8 mouse cellular contexts compared by ENCODE assay signal in genomic region chr7:30183879-30184289, GRCm38 (mm10). TPM values are rescaled to one million over a fixed set of nuclear protein-coding genes. Genes with fewer than 3 reads are reported as not detected.
DNase-seq lines count a peak whose midpoint lies in the region; ATAC-seq and TF ChIP-seq lines count a peak whose summit lies in the region.

Gene Cox7a1, plus strand, starts transcription at chr7:30184144.

- ATAC-seq in erythroid progenitor cell, adult 5-6 weeks (replicated peaks; ENCODE audit: low FRiP score, poor library complexity, severe bottlenecking) = peak; percentile 86
- peak; percentile 76 for ATAC-seq in lung, embryonic 15.5 days (ENCODE audit: borderline replicate concordance, extremely low read depth, low FRiP score, low TSS enrichment)
- ATAC-seq in neutrophil, adult 5-6 weeks (ENCODE audit: extremely low read depth, insufficient number of reproducible peaks, low FRiP score, poor library complexity, severe bottlenecking) = peak; percentile 73

- no peak within 1 kb of the TSS for H3K9ac ChIP-seq in CH12.LX (ENCODE audit: insufficient read depth, low read depth)
- no peak within 1 kb of the TSS for H3K9ac ChIP-seq in lung, embryonic 15.5 days

- H3K4me3 ChIP-seq in CH12.LX (replicated peaks in 1 of 3; ENCODE audit: low read depth in 2 of 3, low read length in 2 of 3, poor library complexity in 1 of 3) = peak within 1 kb of the TSS in 2 of 3 experiments; percentile 21
- H3K4me3 ChIP-seq in lung, embryonic 15.5 days = peak within 1 kb of the TSS; percentile 22
- H3K4me3 ChIP-seq in thymus, adult 2 months (ENCODE audit: control insufficient read depth, insufficient read depth, low read length) = peak within 1 kb of the TSS; percentile 29

- TF ChIP-seq POLR2A in CH12.LX (IDR thresholded peaks at IDR 0.05; ENCODE audit: low read depth, low read length) = peak; percentile 48
- TF ChIP-seq POLR2A in thymus, adult 2 months (IDR thresholded peaks at IDR 0.05; ENCODE audit: control insufficient read depth, extremely low read depth, insufficient read depth, low read length, poor library complexity) = peak; percentile 31; the same call in 1 of the 2 replicates

- H3K36me3 ChIP-seq in CH12.LX (replicated peaks in 1 of 2; ENCODE audit: control insufficient read depth in 1 of 2, insufficient read depth in 1 of 2, low read length in 1 of 2) = peaks cover 35 to 49% of the 10 kb centered on the region in 2 experiments
- H3K36me3 ChIP-seq in lung, embryonic 15.5 days = peaks cover 30% of the 10 kb centered on the region
- peaks cover 16% of the 10 kb centered on the region for H3K36me3 ChIP-seq in thymus, adult 2 months (ENCODE audit: control insufficient read depth, insufficient read depth, low read length)

- no peaks in the 10 kb centered on the region for H3K79me2 ChIP-seq in CH12.LX (replicated peaks; ENCODE audit: control insufficient read depth, extremely low read depth, insufficient read depth, poor library complexity, severe bottlenecking)

- intact Hi-C loops in heart, postnatal 10 days (cut with DNase I) = loop anchor here (5.0 kb wide), 1 partner anchor 33 kb away; no protein-coding TSS in a partner anchor

- TF ChIP-seq RAD21 in CH12.LX (IDR thresholded peaks at IDR 0.05; ENCODE audit: low read depth, low read length) = no peak

- H3K9me3 ChIP-seq in CH12.LX (replicated peaks; ENCODE audit: low read length) = no peaks in the 10 kb centered on the region
- H3K9me3 ChIP-seq in lung, embryonic 15.5 days = no peaks in the 10 kb centered on the region

- 3% methylated on average over 11 of the region's 11 CpGs for WGBS in lung, embryonic 15.5 days
- WGBS in thymus, adult 2 months = 2% methylated on average over 11 of the region's 11 CpGs

- peak within 1 kb of the TSS; percentile 25 for H3K4me2 ChIP-seq in CH12.LX (ENCODE audit: insufficient read depth, low read depth, poor library complexity, severe bottlenecking)
- H3K4me2 ChIP-seq in lung, embryonic 15.5 days = peak within 1 kb of the TSS; percentile 58

- in situ Hi-C loops in CH12.LX (cut with MboI; ENCODE audit: low pct_ligation_motif_present, low pct_unique_long_range_greater_than_20kb, low sequenced_read_pairs) = loop anchor here (5.0 kb wide), 1 partner anchor 33 kb away; no protein-coding TSS in a partner anchor

- no peak for TF ChIP-seq EP300 in CH12.LX (IDR thresholded peaks at IDR 0.05; ENCODE audit: low read length)

- TF ChIP-seq CTCF in CH12.LX (conservative IDR thresholded peaks at IDR 0.05 in 1 of 2, IDR thresholded peaks at IDR 0.05 in 1 of 2; ENCODE audit: low read depth in 2 of 2, low read length in 2 of 2) = no peak
- TF ChIP-seq CTCF in thymus, adult 2 months (IDR thresholded peaks at IDR 0.05; ENCODE audit: borderline replicate concordance, control insufficient read depth, extremely low read depth, insufficient read depth, low read length, poor library complexity) = no peak

- peaks cover 0 to 15% of the 10 kb centered on the region in 2 experiments; a peak in 3 of 4 replicates for H3K4me1 ChIP-seq in CH12.LX (ENCODE audit: control insufficient read depth in 1 of 2, insufficient read depth in 2 of 2)
- H3K4me1 ChIP-seq in lung, embryonic 15.5 days = peaks cover 10% of the 10 kb centered on the region
- peaks cover 7% of the 10 kb centered on the region; the same call in 1 of the 2 replicates for H3K4me1 ChIP-seq in thymus, adult 2 months (replicated peaks; ENCODE audit: control insufficient read depth, insufficient read depth, low read length)

- DNase-seq in CH12.LX (ENCODE audit: extremely low read depth) = peak; percentile 95
- DNase-seq in brain, adult 2 months (ENCODE audit: low read depth, low spot score) = peak; percentile 83
- DNase-seq in heart, postnatal 10 days = peak; percentile 96
- peak; percentile 86 to 90 for DNase-seq in kidney, postnatal 4 days
- DNase-seq in thymus, adult 2 months = peak; percentile 89

- dilution Hi-C loops in CH12.LX (cut with MboI; ENCODE audit: extremely low pct_ligation_motif_present, extremely low pct_unique_long_range_greater_than_20kb, low sequenced_read_pairs) = no loop called here

- no peak within 1 kb of the TSS for H3K27ac ChIP-seq in CH12.LX (ENCODE audit: insufficient read depth, low read depth)
- H3K27ac ChIP-seq in lung, embryonic 15.5 days = 0 out of 2 replicates have a peak within 1 kb of the TSS, but pooled peaks have one; percentile 16
- H3K27ac ChIP-seq in thymus, adult 2 months (ENCODE audit: control insufficient read depth, insufficient read depth, low read length) = no peak within 1 kb of the TSS

- H3K27me3 ChIP-seq in CH12.LX (replicated peaks) = no peaks in the 10 kb centered on the region
- no peaks in the 10 kb centered on the region for H3K27me3 ChIP-seq in lung, embryonic 15.5 days
- no peaks in the 10 kb centered on the region for H3K27me3 ChIP-seq in thymus, adult 2 months (ENCODE audit: control insufficient read depth, insufficient read depth, low read length)

TF ChIP-seq in CH12.LX, 34 proteins besides CTCF, POLR2A, EP300 and RAD21:
- TF ChIP-seq JUND (conservative IDR thresholded peaks at IDR 0.05; ENCODE audit: low read depth, low read length) (0 out of 2 replicates have a peak, but pooled peaks have one; percentile 7), IRF4 (IDR thresholded peaks at IDR 0.05; ENCODE audit: low read depth, low read length) (peak; percentile 47; the same call in 1 of the 2 replicates), MAX (IDR thresholded peaks at IDR 0.05; ENCODE audit: low read length) (no peak), CHD2 (IDR thresholded peaks at IDR 0.05; ENCODE audit: low read length) (peak; percentile 48; the same call in 1 of the 2 replicates), ELF1 (IDR thresholded peaks at IDR 0.05; ENCODE audit: low read depth, low read length) (peak; percentile 85), BHLHE40 (IDR thresholded peaks at IDR 0.05; ENCODE audit: low read depth, low read length) (0 out of 2 replicates have a peak, but pooled peaks have one; percentile 29), KAT2A (IDR thresholded peaks at IDR 0.05; ENCODE audit: insufficient replicate concordance, low read length) (no peak), POLR2AphosphoS2 (IDR thresholded peaks at IDR 0.05; ENCODE audit: low read depth, low read length) (peak; percentile 71; the same call in 1 of the 2 replicates), MEF2A (IDR thresholded peaks at IDR 0.05; ENCODE audit: borderline replicate concordance, low read depth, low read length) (peak; percentile 17; the same call in 1 of the 2 replicates), MAFK (IDR thresholded peaks at IDR 0.05; ENCODE audit: insufficient replicate concordance, low read length) (no peak), MXI1 (IDR thresholded peaks at IDR 0.05; ENCODE audit: low read depth, low read length) (peak; percentile 72; the same call in 1 of the 2 replicates), SIN3A (IDR thresholded peaks at IDR 0.05; ENCODE audit: low read length) (peak; percentile 26; the same call in 1 of the 2 replicates), ETS1 (conservative IDR thresholded peaks at IDR 0.05; ENCODE audit: low read depth, low read length) (peak; percentile 16; the same call in 1 of the 2 replicates)

RNA-seq across cellular contexts. Expression of gene Cox7a1, which starts in this region (rescaled TPM):
- 5.5 and 14.0 TPM in 2 replicates for total RNA-seq in CH12.LX (2012; rRNA removed)
- total RNA-seq in CH12.LX (2014; rRNA removed) = 9.9 and 15.2 TPM in 2 replicates
- 1.6 and 4.2 TPM in 2 replicates for polyA plus RNA-seq in CH12.LX (2012; ENCODE audit: insufficient read length, low read depth)
- total RNA-seq in erythroid progenitor cell, adult 5-6 weeks (2015; ENCODE audit: low replicate concordance) = not detected in 2 replicates
- total RNA-seq in erythroid progenitor cell, adult 5-6 weeks (2017; ENCODE audit: low replicate concordance) = not detected in 2 replicates
- total RNA-seq in heart, postnatal 10 days (2021) = 1,000 to 10,000 TPM; 1,192 to 1,277 TPM
- 17.7 and 18.9 TPM in 2 replicates for polyA plus RNA-seq in lung, embryonic 15.5 days (2015; fragmentation: Nextera tagmentation; extraction: Ambion mirVana)
- total RNA-seq in neutrophil, adult 5-6 weeks (2017) = not detected in 2 replicates
- polyA plus RNA-seq in thymus, adult 2 months (2012; rRNA removed) = 28.1 and 85.8 TPM in 2 replicates

Comparison
In these comparisons a context has a peak if more than half of its experiments do, and no peak if none do; other contexts are left out.
1. RNA of gene Cox7a1 (total RNA-seq): 1,192 to 1,277 TPM in heart, postnatal 10 days; 5.5 to 15.2 TPM in CH12.LX, not detected in erythroid progenitor cell, adult 5-6 weeks and not detected in neutrophil, adult 5-6 weeks; every median in the first group is over 10 times any median in the second.
2. Peak in ATAC-seq in erythroid progenitor cell, adult 5-6 weeks; RNA of the gene not detected or under 1 TPM.
3. Peak in ATAC-seq in neutrophil, adult 5-6 weeks; RNA of the gene not detected or under 1 TPM.
4. Peak in every context shown above with its lines, with median percentiles within 50 percentile points of each other: DNase-seq, H3K4me3 ChIP-seq and ATAC-seq.